Mouse (Mus musculus) monocyte, adult 2 months (primary cell): ENCODE data around the gene Mamld1.
"Not testable (repeated sequence)": the region's sequence is repeated elsewhere in the genome, so short reads cannot be mapped to it uniquely, and the experiment has no call there.

Source experiments
- DNase-seq, 2 experiments: peaks; one replicate each; pipeline ENCODE4 v3.0.0; 2022; ENCODE audit warnings: low spot score in 2 of 2, low read depth in 1 of 2

The Mamld1 gene

DNA sequence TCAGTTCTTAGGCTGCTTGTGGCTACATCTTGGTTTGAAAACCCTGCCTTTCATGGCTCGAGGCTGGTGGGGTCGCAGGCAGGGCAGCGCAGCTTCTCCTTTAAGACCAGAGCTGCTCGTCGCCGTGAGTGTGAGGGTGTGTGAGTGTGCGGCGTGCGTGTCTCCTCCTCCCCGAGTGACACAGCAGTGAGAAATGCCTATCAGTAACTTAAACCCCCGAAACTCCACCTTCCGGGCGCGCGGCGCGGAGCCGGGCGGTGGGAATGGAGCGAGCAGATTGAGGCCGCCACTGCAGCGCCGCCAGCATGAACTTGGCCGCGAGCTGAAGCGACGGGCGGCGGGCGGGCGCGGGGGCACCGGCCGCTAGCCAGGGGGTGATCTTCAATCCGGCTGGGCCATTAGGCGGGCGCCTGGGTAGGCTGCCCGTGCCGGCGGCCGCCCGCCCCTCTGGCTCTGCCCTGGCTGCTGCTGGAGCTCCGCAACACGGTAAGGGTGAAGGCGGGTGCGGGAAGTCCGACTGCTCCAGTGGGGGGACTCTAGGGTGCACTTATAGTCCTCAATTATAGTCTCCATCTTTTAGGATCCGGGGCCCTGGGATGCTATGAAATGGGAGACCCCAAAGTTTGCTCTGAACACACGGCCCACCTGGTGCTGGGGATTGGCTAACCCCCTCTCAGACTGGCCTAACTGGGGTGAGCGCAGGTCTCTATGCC is at the start of gene Mamld1:
TSS of gene Mamld1 (plus strand) at position 393 of the 713 bp plus-strand sequence.
- DNase-seq, result peak in 1 of 2 experiments; percentile 2

DNA sequence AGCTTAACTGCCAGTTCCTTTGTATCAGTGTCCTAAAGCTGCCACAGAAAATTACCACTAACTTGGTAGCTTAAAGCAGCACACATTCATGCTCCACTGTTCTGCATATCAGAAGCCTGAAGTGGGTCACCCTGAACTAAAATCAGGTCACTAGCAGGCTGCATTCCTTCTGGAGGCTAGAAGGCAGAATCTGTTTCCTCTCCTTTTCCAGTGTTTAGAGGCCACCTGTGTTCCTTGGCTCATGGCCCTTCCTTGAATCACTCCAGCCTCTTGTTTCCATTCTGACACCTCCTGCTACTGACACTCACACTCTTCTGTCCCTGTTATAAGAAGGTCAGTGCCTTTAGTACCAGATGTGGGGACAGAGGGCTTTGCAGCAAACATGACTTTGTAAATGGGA is 25.3 kb upstream of the Mamld1 start:
- DNase-seq, result no peak

DNA sequence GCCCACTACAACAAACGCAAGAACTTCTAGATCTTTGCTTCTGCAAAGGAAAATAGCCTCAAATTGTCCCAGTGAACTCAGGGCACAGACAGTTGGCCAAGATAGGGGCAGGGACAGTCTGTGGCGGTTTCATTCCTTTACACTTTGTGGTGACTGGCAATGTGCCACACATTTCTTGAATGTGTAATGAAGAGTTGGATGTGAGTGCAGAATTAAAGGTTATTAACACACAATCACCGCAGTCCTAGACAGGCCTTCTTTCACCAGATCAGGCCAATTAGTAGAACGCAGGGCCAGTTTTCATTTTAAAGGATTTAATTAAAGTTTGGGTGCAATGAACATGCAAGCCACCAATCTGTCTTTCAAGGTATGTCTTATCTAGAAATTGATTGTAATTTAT is 22.0 kb upstream of the Mamld1 start:
- DNase-seq, result no peak

DNA sequence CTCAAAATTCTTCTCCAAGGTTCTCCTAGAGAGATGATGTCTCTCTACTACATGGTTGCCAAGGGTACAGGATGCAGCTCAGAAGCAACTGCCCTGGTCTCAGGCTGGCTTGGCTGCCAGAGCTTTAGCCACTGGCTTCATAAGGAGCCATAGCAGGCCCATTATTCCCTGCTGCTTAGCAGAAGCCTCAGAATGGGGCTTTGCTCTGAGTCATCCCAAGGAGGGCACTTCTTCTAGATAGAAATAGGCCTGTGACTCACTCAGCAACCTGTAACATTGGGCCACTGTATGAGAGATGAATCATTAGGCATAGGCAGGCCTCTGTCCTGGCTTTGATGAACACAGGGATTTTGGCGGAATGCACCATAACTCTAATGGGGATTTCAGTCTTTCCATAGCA is 21.1 kb upstream of the Mamld1 start:
- DNase-seq, result not testable (repeated sequence)

DNA sequence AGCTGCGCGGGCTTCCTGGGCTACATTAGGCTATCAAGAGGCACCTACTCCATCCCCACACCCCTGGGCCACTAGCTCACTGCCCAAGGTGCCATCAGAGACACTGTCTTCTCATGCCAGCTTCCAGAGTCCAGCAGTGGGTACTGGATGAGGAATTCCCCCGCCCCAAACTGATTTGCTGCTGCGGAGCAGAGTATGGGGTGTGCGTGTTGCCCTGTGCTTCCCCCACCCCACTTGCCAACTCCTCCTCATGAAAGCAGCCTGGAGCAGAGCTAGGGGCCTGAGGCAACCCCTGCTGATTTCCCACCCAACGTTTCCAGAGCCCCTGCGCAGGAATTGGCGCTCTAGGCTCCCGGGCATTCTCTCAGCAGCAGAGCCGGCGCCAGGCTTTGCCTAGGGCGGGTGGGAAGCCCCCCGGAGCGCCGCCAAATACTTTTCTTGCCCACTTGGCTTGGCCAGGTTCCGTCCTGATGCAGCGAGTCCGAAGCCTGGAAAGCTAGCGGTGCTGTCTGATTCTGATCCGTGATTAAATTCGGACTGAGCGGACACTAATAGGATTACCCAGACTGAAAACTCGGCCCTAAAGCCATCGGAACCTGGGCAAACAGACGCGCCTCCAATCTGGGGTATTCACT is 738 bp downstream of the Mamld1 start:
- DNase-seq, result no peak

DNA sequence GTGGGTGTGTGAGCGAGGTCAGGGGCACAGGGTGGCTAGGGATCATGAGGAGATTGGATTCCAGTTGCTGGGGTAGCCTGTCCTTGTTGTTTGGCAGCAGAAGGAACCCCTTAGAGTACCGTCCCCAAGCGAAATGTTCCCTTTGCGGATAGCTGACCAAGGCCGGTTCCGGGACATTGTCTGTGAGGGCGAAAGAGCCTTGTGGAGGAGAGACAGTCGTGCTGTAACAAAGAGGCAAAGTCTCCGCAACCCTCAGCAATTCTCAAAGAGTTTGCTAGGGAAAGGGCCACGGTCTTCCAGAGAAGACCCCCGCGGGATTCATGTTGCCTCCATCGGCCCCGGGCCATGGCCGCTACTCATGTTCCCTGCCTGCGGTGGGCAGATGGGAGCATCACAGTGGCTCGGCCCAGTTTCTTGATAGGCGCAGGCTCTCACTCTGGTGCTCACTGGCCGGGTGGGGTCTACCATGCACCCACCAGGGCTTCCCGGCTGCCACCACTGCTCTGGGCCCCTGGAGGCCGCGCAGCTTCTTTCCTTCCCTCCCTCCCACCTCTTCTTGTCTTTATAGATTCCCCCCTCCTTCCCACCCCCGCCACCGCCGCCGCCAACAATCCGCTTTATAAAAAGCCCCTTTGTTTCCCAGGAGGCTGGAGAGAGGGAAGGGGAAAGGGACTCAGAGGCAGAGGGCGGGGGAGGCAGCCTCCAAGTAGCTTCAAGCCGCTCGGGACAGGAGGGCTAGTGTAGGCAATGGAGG is 1.5 kb downstream of the Mamld1 start:
- DNase-seq, result no peak

DNA sequence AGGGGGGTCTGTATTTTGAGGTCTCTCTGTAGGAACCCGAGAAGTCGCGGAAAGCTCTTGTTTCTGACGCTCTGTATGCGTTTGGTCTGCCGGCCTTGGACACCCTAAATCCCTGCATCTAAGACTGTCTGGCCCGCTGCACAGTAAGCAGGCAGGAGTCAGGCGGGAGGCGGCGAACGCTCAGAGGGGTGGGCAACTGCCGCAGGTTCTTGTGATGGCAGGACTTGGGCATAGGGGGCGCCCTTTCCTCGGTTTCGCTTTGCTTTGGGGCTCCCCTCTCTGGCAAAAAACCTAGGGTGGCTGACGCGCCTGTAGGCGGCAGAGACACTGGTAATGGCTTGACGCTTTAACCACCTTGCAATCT is 2.0 kb downstream of the Mamld1 start:
- DNase-seq, result peak in 1 of 2 experiments; percentile 14

DNA sequence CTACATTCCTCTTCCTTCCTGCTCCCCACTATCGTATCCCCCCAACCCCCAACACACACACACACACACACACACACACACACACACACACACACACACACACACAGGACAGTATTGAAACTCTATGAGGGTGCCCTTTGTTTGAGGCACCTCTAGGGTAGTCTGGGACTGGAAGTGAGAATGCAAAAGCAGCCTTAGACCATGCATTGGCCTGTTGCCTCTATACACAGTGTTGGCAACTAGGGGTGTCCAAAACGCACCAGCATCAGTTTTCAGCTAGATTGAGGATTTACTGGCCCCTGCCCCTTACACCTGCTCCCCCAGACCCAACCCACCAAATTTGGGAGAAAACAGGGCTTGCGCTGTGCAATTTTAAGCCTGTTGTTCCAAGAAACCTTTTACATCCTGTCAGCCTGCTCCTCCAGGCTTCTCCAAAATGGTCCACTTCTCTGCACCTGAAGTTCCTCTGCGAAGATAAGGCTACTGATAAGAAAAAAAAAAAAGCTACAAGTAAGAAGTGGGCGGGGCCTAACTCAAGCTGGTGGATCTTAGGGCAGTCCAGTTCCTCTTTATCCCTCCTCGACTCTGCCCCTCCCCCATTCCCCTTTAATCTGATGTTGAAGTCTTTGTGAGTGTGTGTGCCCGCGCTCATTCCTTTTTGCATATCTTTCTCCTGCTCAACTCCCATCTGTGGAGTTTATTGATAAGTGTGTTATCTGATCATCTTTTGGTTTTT is 2.6 kb downstream of the Mamld1 start:
- no peak for DNase-seq

DNA sequence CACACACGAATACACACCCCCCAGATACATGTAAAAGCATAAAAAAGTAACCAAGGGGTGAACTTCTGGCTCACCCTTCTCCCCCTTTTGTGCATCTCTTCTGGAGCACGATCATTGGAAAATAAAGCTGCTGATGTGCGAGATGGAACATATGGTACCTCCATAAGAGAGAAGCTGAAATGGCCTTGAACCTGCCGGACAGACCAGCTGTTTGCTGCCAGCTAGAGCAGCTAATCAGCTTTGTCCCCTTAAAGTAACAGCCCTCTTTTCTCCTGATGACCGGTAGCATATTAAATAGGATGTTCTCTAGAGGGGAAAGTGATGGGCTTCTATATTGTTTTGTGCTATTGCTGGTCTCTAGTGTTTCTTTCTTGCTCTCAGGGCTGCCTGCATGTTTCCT is 3.2 kb downstream of the Mamld1 start:
- DNase-seq, result no peak

DNA sequence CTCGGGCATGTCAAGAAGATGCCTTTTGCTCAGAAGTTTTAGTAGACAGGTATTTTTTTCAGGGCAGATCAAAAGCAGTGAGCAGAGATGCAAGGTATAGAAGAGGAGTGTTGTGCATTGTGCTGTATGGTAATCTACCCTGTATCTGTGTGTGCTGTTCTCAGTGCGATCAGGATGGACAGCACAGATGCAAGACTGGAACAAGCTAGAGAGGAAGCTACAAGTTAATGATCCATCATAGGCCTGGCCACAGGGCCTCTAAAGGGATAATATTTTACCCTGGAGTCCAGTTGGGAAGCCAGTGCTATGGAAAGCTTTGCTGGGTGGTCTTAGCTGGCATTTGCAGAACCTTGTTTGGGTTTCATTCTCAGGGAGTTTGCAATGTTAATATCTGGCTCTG is 6.9 kb downstream of the Mamld1 start:
- no peak for DNase-seq

DNA sequence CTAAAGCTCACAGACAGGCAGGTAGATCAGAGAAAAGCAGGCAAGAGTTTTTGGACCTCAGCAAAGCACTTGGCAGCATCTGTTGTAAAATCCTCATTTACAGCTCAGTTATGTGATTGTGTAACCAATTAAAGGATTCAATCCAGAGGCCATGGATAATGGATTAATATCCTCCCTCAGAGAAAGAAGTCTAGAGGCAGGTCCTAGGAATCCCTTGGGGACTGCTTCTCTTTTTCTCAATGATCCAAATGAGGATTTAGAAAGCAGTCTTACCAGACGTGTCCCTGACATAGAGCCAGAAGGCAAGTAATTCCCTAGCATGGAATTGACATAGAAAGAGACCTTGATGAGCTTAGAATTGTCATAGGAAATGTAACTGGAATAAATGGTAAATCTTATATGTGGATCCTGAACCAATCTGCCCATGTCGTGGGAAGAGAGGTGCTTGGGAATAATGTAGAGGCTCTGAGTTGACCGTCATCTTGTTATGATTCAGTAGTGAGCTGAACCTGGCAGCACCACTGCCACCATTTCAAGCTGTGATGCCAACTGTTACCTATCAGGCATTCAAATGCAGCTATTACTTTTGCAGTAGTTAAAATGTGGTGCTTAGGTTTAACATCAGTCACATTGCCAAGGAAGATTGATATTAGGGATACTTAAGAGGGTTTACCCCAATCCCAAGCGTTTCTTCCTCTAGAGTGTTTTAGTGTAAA is 35.2 kb downstream of the Mamld1 start:
- no peak for DNase-seq

DNA sequence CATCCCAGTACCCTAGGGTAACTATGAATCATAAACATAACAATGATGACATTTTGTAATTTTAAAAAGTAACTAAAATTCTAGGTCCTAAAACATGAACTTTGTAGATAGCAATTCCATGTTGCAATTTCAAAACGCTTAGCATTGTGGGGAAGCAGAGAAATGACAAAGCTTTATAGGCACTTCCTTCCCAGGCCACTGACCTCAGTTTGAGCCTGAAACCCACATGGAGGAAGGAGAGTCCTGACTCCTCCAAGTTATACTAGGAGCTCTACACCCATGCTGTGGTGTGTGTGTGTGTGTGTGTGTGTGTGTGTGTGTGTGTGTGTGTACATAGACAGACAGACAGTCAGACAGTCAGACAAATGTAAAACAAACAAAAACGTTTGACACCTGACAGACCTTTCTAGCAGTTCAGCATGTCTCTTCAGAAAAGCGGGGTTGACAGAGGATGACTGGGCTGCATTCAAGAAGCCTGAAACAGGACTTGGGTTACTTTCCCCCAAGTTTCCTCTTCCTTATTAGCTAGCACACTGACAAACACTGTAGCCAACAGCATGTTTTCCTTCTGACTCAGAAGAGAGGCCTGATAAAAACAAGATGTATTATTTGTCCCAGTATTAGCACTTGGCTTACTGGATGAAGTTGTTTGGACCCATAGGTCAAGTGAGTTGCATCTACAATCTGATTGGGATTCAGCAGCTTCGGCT is 37.5 kb downstream of the Mamld1 start:
- no peak for DNase-seq

DNA sequence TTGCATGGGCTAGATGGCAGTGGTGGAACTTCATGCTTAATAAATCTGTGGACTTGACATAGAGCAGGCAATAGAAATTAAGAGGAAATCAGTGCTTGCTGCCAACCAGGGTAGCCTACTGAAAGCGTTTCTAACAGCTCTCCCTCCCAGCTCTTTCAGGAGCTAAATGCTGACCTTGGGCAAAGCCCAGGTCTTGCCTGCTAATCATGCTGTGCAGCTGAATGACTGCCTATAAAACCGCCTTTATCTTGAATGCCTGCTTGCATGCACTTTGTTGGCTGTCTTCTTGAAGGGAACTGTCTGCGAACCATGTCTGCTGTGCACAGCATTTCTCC is 38.0 kb downstream of the Mamld1 start:
- no peak for DNase-seq

DNA sequence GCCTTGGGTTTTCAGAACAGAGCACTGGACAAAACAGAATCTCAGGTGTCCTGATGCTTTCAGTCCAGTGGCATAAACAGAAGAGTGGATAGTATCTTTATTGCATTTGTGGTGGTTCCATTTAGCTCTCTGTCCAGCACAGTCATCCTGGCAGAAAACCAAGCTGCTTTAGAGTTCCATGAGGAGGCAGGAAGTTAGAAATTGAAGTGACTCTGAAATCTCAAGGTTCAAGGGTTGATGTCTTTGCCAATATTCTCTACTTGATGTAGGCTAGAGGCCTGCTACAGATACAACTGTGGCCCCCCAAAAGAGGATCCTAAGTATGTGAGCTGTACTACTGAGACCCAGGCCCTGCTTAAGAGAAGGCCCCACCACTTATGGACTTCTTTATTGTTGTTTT is 55.8 kb downstream of the Mamld1 start:
- no peak for DNase-seq

DNA sequence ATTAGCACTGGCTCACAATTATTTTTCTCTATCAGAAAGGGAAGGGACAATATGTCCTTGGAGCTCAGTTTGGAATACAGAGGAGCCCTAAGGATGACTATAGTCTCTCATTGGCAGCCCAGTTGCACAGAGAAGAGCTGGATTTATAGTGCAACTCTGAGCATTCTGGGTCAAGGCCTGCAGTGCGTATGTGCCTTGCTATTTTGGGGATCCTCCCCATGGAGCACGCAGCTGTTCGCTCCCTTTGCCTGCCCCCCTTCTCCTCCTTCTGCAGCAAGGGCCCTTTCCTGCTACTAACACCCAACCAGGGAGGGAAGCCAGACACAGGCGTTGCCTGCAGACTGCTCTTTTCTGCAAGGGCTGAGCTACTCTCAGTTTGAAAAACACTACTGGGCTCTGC is 56.3 kb downstream of the Mamld1 start:
- no peak for DNase-seq

DNA sequence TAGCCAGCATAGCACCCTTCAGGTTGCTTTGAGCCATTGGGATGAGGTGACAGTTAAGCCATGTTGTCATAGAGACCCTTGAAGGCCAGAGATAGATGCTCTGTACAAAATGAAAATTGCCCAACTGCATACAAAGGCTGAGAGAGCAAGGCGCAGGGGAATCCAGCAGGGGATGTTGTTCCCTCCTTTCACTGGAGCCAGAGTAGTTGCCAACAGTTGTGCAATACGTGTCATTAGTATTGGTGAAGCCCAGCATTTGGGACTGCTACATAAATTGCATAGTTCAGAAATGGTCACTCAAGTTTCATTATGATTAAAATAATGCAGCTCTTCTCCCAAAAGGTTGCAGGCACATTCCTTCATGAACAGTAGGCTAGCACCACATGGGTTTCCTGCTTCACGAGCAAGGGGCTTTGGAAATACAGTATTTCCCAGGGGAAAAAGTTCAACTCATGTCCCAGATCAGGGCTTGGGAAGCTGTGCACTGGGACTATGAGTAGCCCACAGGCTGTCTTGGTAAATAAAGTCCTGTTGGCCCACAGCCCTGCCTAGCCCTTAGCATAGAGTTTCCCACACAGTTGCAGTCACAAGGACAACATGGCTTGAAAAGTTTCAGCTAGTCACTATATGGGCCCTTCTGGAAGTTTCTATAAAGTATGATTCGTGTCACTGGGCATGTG is 58.1 kb downstream of the Mamld1 start:
- DNase-seq, result no peak

DNA sequence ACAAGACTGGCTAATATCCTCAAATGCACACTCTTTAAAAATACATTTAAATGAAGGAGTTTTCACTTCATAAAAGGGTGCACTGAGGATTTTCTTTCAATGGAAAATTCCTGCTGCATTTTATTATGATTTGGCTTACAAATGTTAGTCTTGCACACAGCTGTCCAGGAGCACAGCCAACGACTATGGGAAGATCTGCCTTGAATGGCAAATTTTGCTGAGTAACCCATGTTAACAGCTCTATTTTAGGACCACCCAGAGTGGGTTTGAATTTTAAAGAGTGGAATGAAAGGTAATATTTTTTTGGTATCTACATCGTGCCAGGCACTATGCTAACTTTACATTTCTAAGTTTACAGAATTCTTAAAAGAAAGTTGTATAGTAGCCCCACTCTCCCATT is 60.3 kb downstream of the Mamld1 start:
- DNase-seq, result no peak

DNA sequence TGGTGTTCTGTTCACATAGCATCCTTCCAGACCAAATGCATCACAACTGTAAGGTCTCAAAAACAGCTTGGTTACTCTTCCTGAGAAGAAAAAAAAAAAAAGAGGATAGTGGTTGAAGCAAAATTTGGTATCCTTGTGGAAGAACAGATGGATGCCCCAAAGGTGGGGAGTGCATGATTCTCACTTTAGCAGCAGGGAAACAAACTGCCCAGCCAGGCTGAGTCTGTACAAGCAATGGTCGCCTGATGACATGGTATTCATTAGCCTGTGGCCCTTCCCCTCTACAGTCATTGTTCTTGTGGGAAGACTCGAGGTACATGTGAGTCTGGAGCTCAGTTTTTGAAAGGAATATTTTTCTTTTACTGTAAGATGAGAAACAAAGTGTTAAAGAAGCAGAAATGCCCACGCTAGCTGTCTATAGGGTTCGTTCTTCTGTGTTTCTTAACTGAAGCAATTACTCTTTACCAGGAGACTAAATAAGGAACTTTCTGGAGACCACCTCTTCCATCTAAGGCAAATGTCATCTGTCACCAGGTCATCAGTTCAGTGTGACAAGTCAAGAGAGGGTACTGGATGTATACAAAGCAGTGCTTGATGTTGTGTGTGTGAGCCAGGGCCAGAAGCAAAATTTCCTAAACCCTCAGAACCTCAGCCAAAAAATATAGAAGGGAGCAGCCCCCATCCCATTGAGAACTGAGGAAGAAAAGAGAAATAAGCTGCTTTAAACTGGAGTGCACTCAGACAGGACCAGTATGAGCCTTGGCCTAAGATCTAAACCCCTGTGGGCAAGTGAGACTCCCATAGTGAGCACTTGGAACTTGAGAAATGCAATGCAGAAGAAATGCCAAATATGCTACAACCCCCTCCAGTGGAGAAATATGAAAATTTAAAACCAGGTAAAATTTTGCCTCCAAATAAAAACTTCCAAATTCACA is 72.6 kb downstream of the Mamld1 start:
- DNase-seq, result no peak

DNA sequence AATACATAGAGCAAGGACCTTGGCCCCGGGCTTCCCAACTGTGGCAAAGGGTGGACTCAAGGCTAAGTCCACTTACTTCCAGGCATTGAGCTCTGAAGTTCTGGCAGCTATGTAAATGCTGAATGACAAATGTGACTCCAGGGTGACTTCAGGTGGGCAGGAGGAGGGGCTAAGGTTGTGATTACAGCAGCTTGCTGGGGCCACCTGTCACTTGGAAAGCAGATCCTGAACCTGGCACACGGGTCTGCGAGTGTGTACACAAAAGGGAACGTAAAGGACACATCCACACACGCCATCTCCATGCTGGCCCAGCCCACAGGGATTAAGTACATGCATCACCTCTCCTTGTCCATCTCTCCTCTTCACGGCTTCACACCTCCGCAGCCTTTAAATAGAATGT is 75.0 kb downstream of the Mamld1 start:
- no peak for DNase-seq
